ENCODE assay signal across 8 mouse cellular contexts in the genomic region with DNA sequence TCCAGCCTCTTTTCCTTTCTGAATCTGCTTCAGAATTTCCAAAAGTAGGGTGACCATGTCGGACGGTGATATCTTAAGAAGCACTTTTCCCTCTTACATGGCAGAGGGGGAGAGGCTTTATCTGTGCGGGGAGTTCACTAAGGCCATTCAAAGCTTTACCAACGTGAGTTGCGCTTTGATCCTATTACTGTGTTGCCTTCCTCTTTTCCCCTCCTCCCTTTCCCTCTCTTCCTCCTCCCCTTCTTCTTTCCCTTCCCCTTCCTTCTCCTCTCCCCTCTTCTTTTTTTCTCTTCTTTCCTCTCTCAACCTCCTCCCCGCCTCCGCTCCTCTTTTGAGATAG. TPM values are rescaled to one million over a fixed set of nuclear protein-coding genes. Genes with fewer than 3 reads are reported as not detected.
A peak's percentile ranks its signal among the peaks of the same experiment; 100 is the strongest.
DNase-seq lines count a peak whose midpoint lies in the region; ATAC-seq and TF ChIP-seq lines count a peak whose summit lies in the region.

No protein-coding gene starts in this region.

- no peaks in the 10 kb centered on the region for H3K27me3 ChIP-seq in neural tube, embryonic 11.5 days (ENCODE audit: control insufficient read depth, insufficient read depth, low read length)
- H3K27me3 ChIP-seq in forebrain, embryonic 12.5 days: peaks cover 21% of the 10 kb centered on the region; the same call in 1 of the 2 replicates
- no peaks in the 10 kb centered on the region for H3K27me3 ChIP-seq in limb, embryonic 15.5 days
- no peaks in the 10 kb centered on the region for H3K27me3 ChIP-seq in small intestine, adult 2 months (ENCODE audit: control insufficient read depth, insufficient read depth, low read length)

- H3K27ac ChIP-seq in neural tube, embryonic 11.5 days (ENCODE audit: low read depth, low read length): no peak overlapping the region
- peak overlapping the region; percentile 64 for H3K27ac ChIP-seq in forebrain, embryonic 12.5 days
- peak overlapping the region; percentile 65; the same call in 1 of the 2 replicates for H3K27ac ChIP-seq in limb, embryonic 15.5 days
- H3K27ac ChIP-seq in small intestine, adult 2 months (ENCODE audit: insufficient read depth, low read depth, low read length): no peak overlapping the region

- WGBS in neural tube, embryonic 11.5 days: 28% methylated on average over 7 of the region's 7 CpGs
- WGBS in forebrain, embryonic 12.5 days: 26% methylated on average over 7 of the region's 7 CpGs
- 31% methylated on average over 7 of the region's 7 CpGs for WGBS in limb, embryonic 15.5 days
- WGBS in small intestine, adult 2 months: 25% methylated on average over 7 of the region's 7 CpGs

- no peak for DNase-seq in neural tube, embryonic 11.5 days (ENCODE audit: low spot score)
- no peak for DNase-seq in neural tube, embryonic 10.5 days (ENCODE audit: extremely low spot score, low spot score)
- DNase-seq in adrenal gland, adult 18-20 months (ENCODE audit: low spot score in 2 of 2): no peak

- H3K4me1 ChIP-seq in neural tube, embryonic 11.5 days (ENCODE audit: control insufficient read depth, insufficient read depth, low read length): 0 out of 2 replicates have a peak, but pooled peaks cover 3% of the 10 kb centered on the region
- peaks cover 12% of the 10 kb centered on the region for H3K4me1 ChIP-seq in forebrain, embryonic 12.5 days
- H3K4me1 ChIP-seq in limb, embryonic 15.5 days: peaks cover 13% of the 10 kb centered on the region; the same call in 1 of the 2 replicates
- H3K4me1 ChIP-seq in small intestine, adult 2 months (ENCODE audit: control insufficient read depth, insufficient read depth, insufficient read length, low read length): peaks cover 4% of the 10 kb centered on the region; the same call in 1 of the 2 replicates

- no peak for TF ChIP-seq CTCF in small intestine, adult 2 months (IDR thresholded peaks at IDR 0.05; ENCODE audit: extremely low read depth, insufficient read length, insufficient replicate concordance, low read depth, low read length)

- no peak for TF ChIP-seq POLR2A in small intestine, adult 2 months (IDR thresholded peaks at IDR 0.05; ENCODE audit: low read depth, low read length)

- peak overlapping the region; percentile 1; the same call in 1 of the 2 replicates for H3K9ac ChIP-seq in neural tube, embryonic 11.5 days (ENCODE audit: low read length)
- H3K9ac ChIP-seq in forebrain, embryonic 12.5 days: peak overlapping the region; percentile 50
- peak overlapping the region; percentile 48; the same call in 1 of the 2 replicates for H3K9ac ChIP-seq in limb, embryonic 15.5 days

- peak overlapping the region; percentile 36 for H3K4me3 ChIP-seq in neural tube, embryonic 11.5 days (ENCODE audit: low read depth, low read length)
- H3K4me3 ChIP-seq in forebrain, embryonic 12.5 days (replicated peaks): peak overlapping the region; percentile 46
- peak overlapping the region; percentile 45 for H3K4me3 ChIP-seq in limb, embryonic 15.5 days
- H3K4me3 ChIP-seq in small intestine, adult 2 months (ENCODE audit: low read depth, low read length): peak overlapping the region; percentile 49

- no peaks in the 10 kb centered on the region for H3K9me3 ChIP-seq in neural tube, embryonic 11.5 days (ENCODE audit: control insufficient read depth, low read length)
- H3K9me3 ChIP-seq in forebrain, embryonic 12.5 days: no peaks in the 10 kb centered on the region
- H3K9me3 ChIP-seq in limb, embryonic 15.5 days: no peaks in the 10 kb centered on the region

- no peaks in the 10 kb centered on the region for H3K36me3 ChIP-seq in neural tube, embryonic 11.5 days (ENCODE audit: control insufficient read depth, insufficient read depth, low read length)
- no peaks in the 10 kb centered on the region for H3K36me3 ChIP-seq in forebrain, embryonic 12.5 days (replicated peaks)
- no peaks in the 10 kb centered on the region for H3K36me3 ChIP-seq in limb, embryonic 15.5 days
- no peaks in the 10 kb centered on the region for H3K36me3 ChIP-seq in small intestine, adult 2 months (ENCODE audit: control insufficient read depth, insufficient read depth, low read length)

- H3K4me2 ChIP-seq in neural tube, embryonic 11.5 days (ENCODE audit: low read depth): peak overlapping the region; percentile 63
- peak overlapping the region; percentile 67 for H3K4me2 ChIP-seq in forebrain, embryonic 12.5 days
- peak overlapping the region; percentile 86 for H3K4me2 ChIP-seq in limb, embryonic 15.5 days

- no peak for ATAC-seq in neural tube, embryonic 11.5 days (ENCODE audit: insufficient read depth, low FRiP score, low TSS enrichment)
- ATAC-seq in forebrain, embryonic 12.5 days (ENCODE audit: low FRiP score): no peak; the same call in 1 of the 2 replicates
- ATAC-seq in limb, embryonic 15.5 days (ENCODE audit: insufficient number of reproducible peaks, low FRiP score, low TSS enrichment, low read depth): no peak
- ATAC-seq in inflammation-experienced regulatory T-cells, adult 6 months: no peak
- ATAC-seq in megakaryocyte-erythroid progenitor cell, adult 5-6 weeks (replicated peaks; ENCODE audit: low FRiP score, low TSS enrichment, poor library complexity, severe bottlenecking): no peak

RNA-seq across cellular contexts. Expression of gene Ttc25, which starts 0.3 kb away (rescaled TPM):
- polyA plus RNA-seq in neural tube, embryonic 11.5 days (2014; fragmentation: Nextera tagmentation; extraction: Ambion mirVana): 1.0 and 1.4 TPM in 2 replicates
- polyA plus RNA-seq in forebrain, embryonic 12.5 days (2016; fragmentation: Nextera tagmentation; extraction: Ambion mirVana): 2.1 and 2.6 TPM in 2 replicates
- 0.19 and 0.56 TPM in 2 replicates for polyA plus RNA-seq in limb, embryonic 15.5 days (2015; fragmentation: Nextera tagmentation; extraction: Ambion mirVana)
- 0.01 and 0.09 TPM in 2 replicates for polyA plus RNA-seq in small intestine, adult 2 months (2012; rRNA removed)
- under 1 TPM in 2 of 3 experiments, not detected in 1; 0.15 to 0.21 TPM for polyA plus RNA-seq in inflammation-experienced regulatory T-cells, adult 6 months (2017; shearing (Covaris generic))
- total RNA-seq in megakaryocyte-erythroid progenitor cell, adult 5-6 weeks (2014; fragmentation: Nextera tagmentation): not detected in 2 replicates
- not detected in 2 replicates for total RNA-seq in megakaryocyte-erythroid progenitor cell, adult 5-6 weeks (2017)
- 10 to 100 TPM in 1 of 2 experiments, 1 to 10 TPM in 1; 8.8 to 18.8 TPM for total RNA-seq in adrenal gland, adult 18-20 months (2021)

RNA-seq across cellular contexts. Expression of gene Acly, which starts 17.9 kb away (rescaled TPM):
- 330 and 394 TPM in 2 replicates for polyA plus RNA-seq in neural tube, embryonic 11.5 days (2014; fragmentation: Nextera tagmentation; extraction: Ambion mirVana)
- 320 and 356 TPM in 2 replicates for polyA plus RNA-seq in forebrain, embryonic 12.5 days (2016; fragmentation: Nextera tagmentation; extraction: Ambion mirVana)
- 181 and 189 TPM in 2 replicates for polyA plus RNA-seq in limb, embryonic 15.5 days (2015; fragmentation: Nextera tagmentation; extraction: Ambion mirVana)
- polyA plus RNA-seq in small intestine, adult 2 months (2012; rRNA removed): 14.0 and 21.7 TPM in 2 replicates
- polyA plus RNA-seq in inflammation-experienced regulatory T-cells, adult 6 months (2017; shearing (Covaris generic)): 10 to 100 TPM; 72.3 to 78.0 (median 76.2) TPM
- 99.9 and 114 TPM in 2 replicates for total RNA-seq in megakaryocyte-erythroid progenitor cell, adult 5-6 weeks (2014; fragmentation: Nextera tagmentation)
- total RNA-seq in megakaryocyte-erythroid progenitor cell, adult 5-6 weeks (2017): 90.6 and 112 TPM in 2 replicates
- 1,000 to 10,000 TPM; 1,875 to 2,782 TPM for total RNA-seq in adrenal gland, adult 18-20 months (2021)

RNA-seq across cellular contexts. Expression of gene Cnp, which starts 29.0 kb away (rescaled TPM):
- polyA plus RNA-seq in neural tube, embryonic 11.5 days (2014; fragmentation: Nextera tagmentation; extraction: Ambion mirVana): 26.1 and 28.0 TPM in 2 replicates
- 19.4 and 23.4 TPM in 2 replicates for polyA plus RNA-seq in forebrain, embryonic 12.5 days (2016; fragmentation: Nextera tagmentation; extraction: Ambion mirVana)
- polyA plus RNA-seq in limb, embryonic 15.5 days (2015; fragmentation: Nextera tagmentation; extraction: Ambion mirVana): 25.1 and 30.5 TPM in 2 replicates
- 12.1 and 19.4 TPM in 2 replicates for polyA plus RNA-seq in small intestine, adult 2 months (2012; rRNA removed)
- polyA plus RNA-seq in inflammation-experienced regulatory T-cells, adult 6 months (2017; shearing (Covaris generic)): 100 to 1,000 TPM; 159 to 192 (median 165) TPM
- 57.0 and 60.8 TPM in 2 replicates for total RNA-seq in megakaryocyte-erythroid progenitor cell, adult 5-6 weeks (2014; fragmentation: Nextera tagmentation)
- total RNA-seq in megakaryocyte-erythroid progenitor cell, adult 5-6 weeks (2017): 26.7 and 44.2 TPM in 2 replicates
- total RNA-seq in adrenal gland, adult 18-20 months (2021): 10 to 100 TPM; 33.2 to 40.6 TPM

Comparison
In these comparisons a context has a peak if more than half of its experiments do, and no peak if none do; other contexts are left out.
1. H3K27ac ChIP-seq: peak in forebrain, embryonic 12.5 days (single experiment) and limb, embryonic 15.5 days (single experiment); none in neural tube, embryonic 11.5 days (single experiment) and small intestine, adult 2 months (single experiment).
2. Peak in every context shown above with its lines, with median percentiles within 50 percentile points of each other: H3K4me2 ChIP-seq, H3K4me3 ChIP-seq and H3K9ac ChIP-seq.